Mouse (Mus musculus) C3H10T1/2 (cell line): ENCODE measurements around the gene Pdrg1. TPM values are rescaled to one million over a fixed set of nuclear protein-coding genes. Genes with fewer than 3 reads are reported as not detected.

Experiments used
- polyA plus RNA-seq, 2 experiments: library from polyadenylated mRNA; unstranded; fragments of >200 nt; fragmentation: generic; extraction: Trizol; gene quantifications; one replicate each; pipeline ENCODE4 v1.2.1; 2012; ENCODE audit warnings: missing spikeins in 2 of 2

The Pdrg1 gene
- polyA plus RNA-seq, result 100 to 1,000 TPM in 1 of 2 experiments, 10 to 100 TPM in 1; 33.9 to 135 TPM

DNA sequence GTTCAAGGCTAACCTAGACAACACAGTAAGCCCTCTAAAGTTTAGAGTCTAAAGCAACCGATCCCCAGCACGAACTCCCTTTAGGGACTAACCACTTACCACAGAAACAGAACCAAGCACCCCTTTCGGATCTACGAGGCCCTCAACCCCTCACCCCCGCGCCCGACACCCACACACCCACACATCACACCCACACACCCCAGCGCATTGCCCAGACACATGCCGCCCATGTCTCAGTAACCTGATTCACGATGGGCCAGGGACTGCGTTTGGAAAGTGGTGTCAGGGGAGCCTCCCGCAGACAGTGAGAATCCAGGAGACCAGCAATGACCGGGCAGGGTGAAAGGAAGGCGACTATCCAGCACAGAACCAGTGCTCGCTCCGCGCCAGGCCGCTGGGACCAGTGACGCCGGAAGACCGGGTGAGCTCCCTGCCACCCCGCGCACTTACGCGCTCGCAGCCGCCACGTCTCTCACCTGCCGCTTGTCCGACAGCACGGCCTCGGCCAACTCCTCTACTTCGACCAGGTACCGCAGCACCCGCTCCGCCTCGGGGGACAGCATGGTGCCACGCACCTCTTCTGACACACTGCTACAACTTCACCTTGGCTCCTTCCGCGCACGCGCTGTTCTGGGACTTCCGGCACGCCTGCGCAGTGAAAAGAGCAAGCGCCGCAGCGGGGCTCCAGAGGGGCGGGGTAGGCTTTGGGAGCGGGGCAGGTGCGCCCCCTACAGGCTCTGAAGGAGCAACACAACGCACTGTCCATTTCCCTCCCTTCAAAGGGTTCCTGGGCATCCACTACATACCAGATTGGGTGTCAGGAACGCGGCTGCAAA is at the start of gene Pdrg1:
TSS of gene Pdrg1 (minus strand) at position 670 of the 836 bp plus-strand sequence.

GRCm38 (mm10) chr2:153031126-153032082 is 16.2 kb upstream of the Pdrg1 start, which contains the start of gene Xkr7:
TSS of gene Xkr7 (plus strand) at chr2:153031852.

DNA sequence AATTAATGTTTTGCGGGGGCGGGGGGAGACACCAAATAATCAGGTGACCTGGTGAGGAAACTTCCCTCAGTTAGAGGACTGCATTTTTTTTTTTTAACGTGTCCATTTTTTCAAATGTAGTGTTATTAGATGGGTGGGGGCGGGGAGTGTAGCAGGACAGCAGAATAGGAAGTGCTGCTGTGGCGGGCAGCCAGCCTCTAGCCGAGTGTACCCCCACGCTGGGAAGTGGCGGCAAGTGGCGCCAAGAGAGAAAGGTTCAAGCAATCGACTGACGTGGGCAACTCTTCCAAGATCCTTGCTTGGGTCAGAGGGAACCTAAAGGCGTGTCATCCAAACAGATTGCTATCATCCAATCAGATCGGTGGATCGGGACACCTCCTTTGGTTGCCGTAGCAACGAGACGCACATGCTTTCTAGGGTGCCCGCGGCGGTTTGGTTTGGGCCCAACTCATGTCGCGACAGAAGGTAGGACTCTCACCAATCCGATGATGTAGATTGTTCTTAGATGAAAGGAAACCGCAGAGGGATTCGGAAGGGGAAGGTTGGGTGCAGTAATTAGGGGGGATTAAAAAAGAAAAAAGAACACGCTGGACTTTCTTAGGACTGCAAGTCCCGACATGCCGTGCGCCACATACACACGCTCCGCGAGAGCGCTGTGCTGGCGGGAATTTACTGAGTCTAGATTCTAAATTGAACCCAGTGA is 53.0 kb downstream of the Pdrg1 start, which contains the start of gene Ttll9:
TSS of gene Ttll9 (plus strand) at position 395 of the 703 bp plus-strand sequence.

Other genes with a start within 250 kb of the Pdrg1 start
- gene Bcl2l1, start 183.7 kb downstream of the Pdrg1 start, polyA plus RNA-seq, result 10 to 100 TPM; 35.1 to 54.7 TPM
- 10 to 100 TPM in 1 of 2 experiments, 1 to 10 TPM in 1; 7.6 to 48.4 TPM for gene Tpx2, start 167.5 kb downstream of the Pdrg1 start, polyA plus RNA-seq
- under 1 TPM; 0.14 to 0.44 TPM for gene Mylk2, start 104.1 kb downstream of the Pdrg1 start, polyA plus RNA-seq
- 1 to 10 TPM; 2.9 to 4.0 TPM for gene Foxs1, start 82.2 kb downstream of the Pdrg1 start, polyA plus RNA-seq
- gene Dusp15, start 63.7 kb downstream of the Pdrg1 start, polyA plus RNA-seq, result 1 to 10 TPM in 1 of 2 experiments, under 1 TPM in 1; 0.47 to 4.1 TPM
- gene Ttll9, start 52.9 kb downstream of the Pdrg1 start, polyA plus RNA-seq, result under 1 TPM; 0.08 TPM
- not detected for gene Xkr7, start 16.4 kb upstream of the Pdrg1 start, polyA plus RNA-seq
- not detected for gene Ccm2l, start 50.5 kb upstream of the Pdrg1 start, polyA plus RNA-seq
- gene Hck, start 93.0 kb upstream of the Pdrg1 start, polyA plus RNA-seq, result under 1 TPM in 1 of 2 experiments, not detected in 1; 0.06 TPM
- 10 to 100 TPM; 22.6 to 83.6 TPM for gene Tm9sf4, start 145.9 kb upstream of the Pdrg1 start, polyA plus RNA-seq
- gene Tspyl3, start 210.0 kb upstream of the Pdrg1 start, polyA plus RNA-seq, result under 1 TPM; 0.02 to 0.12 TPM
- 1 to 10 TPM; 1.2 to 6.0 TPM for gene Plagl2, start 226.0 kb upstream of the Pdrg1 start, polyA plus RNA-seq
- gene Pofut1, start 226.1 kb upstream of the Pdrg1 start, polyA plus RNA-seq, result 10 to 100 TPM in 1 of 2 experiments, 1 to 10 TPM in 1; 5.3 to 15.4 TPM